Mouse (Mus musculus) urinary bladder, postnatal 14 days (tissue): ENCODE measurements around the gene Gmds.

Experiments used
- DNase-seq: peaks from one replicate; pipeline ENCODE4 v3.0.0; 2021; ENCODE audit warnings: low spot score

Gmds gene

GRCm38 (mm10) chr13:32158240-32158639, 180.3 kb downstream of the Gmds start:
- DNase-seq: no peak

- no peak for DNase-seq
Observed at GRCm38 (mm10) chr13:32145916-32146315, 192.6 kb downstream of the Gmds start.

- no peak for DNase-seq
Observed at GRCm38 (mm10) chr13:32145179-32145578, 193.4 kb downstream of the Gmds start.

- peak; percentile 46 for DNase-seq
Observed at GRCm38 (mm10) chr13:32143651-32144050, 194.9 kb downstream of the Gmds start.

- DNase-seq: no peak
Observed at GRCm38 (mm10) chr13:32134663-32135273, 203.8 kb downstream of the Gmds start.

- DNase-seq: no peak
Observed at GRCm38 (mm10) chr13:32129970-32130369, 208.6 kb downstream of the Gmds start.

- no peak for DNase-seq
Observed at GRCm38 (mm10) chr13:32118386-32118785, 220.2 kb downstream of the Gmds start.

- DNase-seq: no peak
Observed at GRCm38 (mm10) chr13:32115468-32115867, 223.1 kb downstream of the Gmds start.

- DNase-seq: no peak
Observed at GRCm38 (mm10) chr13:32113875-32114274, 224.7 kb downstream of the Gmds start.

- DNase-seq: no peak
Observed at GRCm38 (mm10) chr13:32088303-32088977, 250.1 kb downstream of the Gmds start.

GRCm38 (mm10) chr13:32080520-32081249, 257.9 kb downstream of the Gmds start:
- no peak for DNase-seq

- no peak for DNase-seq
Observed at GRCm38 (mm10) chr13:32073630-32074029, 264.9 kb downstream of the Gmds start.

- no peak for DNase-seq
Observed at GRCm38 (mm10) chr13:32055321-32055720, 283.2 kb downstream of the Gmds start.

- peak; percentile 63 for DNase-seq
Observed at GRCm38 (mm10) chr13:32053587-32053986, 285.0 kb downstream of the Gmds start.

GRCm38 (mm10) chr13:32047980-32048959, 290.3 kb downstream of the Gmds start:
- DNase-seq: no peak

GRCm38 (mm10) chr13:32046961-32047360, 291.6 kb downstream of the Gmds start:
- no peak for DNase-seq

GRCm38 (mm10) chr13:32042748-32043147, 295.8 kb downstream of the Gmds start:
- no peak for DNase-seq

GRCm38 (mm10) chr13:32040822-32041221, 297.7 kb downstream of the Gmds start:
- no peak for DNase-seq

GRCm38 (mm10) chr13:32036902-32037301, 301.6 kb downstream of the Gmds start:
- DNase-seq: no peak

GRCm38 (mm10) chr13:32034799-32035448, 303.6 kb downstream of the Gmds start:
- DNase-seq: no peak

- DNase-seq: no peak
Observed at GRCm38 (mm10) chr13:32034139-32034538, 304.4 kb downstream of the Gmds start.
